Mouse (Mus musculus) megakaryocyte progenitor cell, adult 5-6 weeks (primary cell): Measurements from ENCODE around the gene Sec14l3. TPM values are rescaled to one million over a fixed set of nuclear protein-coding genes. Genes with fewer than 3 reads are reported as not detected.
"Not testable (repeated sequence)": the region's sequence is repeated elsewhere in the genome, so short reads cannot be mapped to it uniquely, and the experiment has no call there.

Source experiments
- ATAC-seq: replicated peaks from 2 replicates; pipeline ENCODE4 v1.8.0; 2016; ENCODE audit warnings: mild to moderate bottlenecking, moderate TSS enrichment, inconsistent platforms; ENCODE audit not compliant: poor library complexity
- total RNA-seq, 2 experiments: library from RNA; stranded (forward) in 1 of 2; stranded (reverse) in 1 of 2; fragments of 157-497, 149-512 nt in 1 of 2; fragments of 200-1000 nt in 1 of 2; gene quantifications; 2 replicates each; pipeline versions ENCODE4 v1.2.3 to v1.2.4; 2015 to 2017

Sec14l3 gene
- not detected in 2 replicates for total RNA-seq (2015)
- total RNA-seq (2017), result not detected in 2 replicates

- ATAC-seq, result no peak
Measured at GRCm38 (mm10) chr11:4064627-4065122, at the start of gene Sec14l3. TSS of gene Sec14l3 (plus strand) at chr11:4064841.

DNA sequence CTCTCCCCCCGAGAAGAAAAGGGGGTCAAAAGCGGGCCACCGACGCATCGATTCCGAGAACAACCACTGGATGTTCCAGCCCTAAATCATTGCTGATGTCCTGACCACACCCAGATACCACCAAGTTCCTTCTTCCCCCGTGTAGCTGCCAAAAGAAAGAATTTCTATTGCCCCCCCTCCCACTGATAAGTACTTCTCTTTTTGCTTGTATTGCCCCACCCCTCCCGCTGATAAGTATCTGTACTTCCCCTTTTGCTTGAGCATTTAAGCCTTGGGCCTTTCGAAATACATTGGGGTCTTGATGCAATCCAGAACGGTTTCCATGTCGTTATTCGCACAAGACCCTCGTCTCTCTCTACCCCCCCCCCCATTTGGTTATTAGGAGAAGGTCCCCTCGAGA lies 48.8 kb upstream of the Sec14l3 start:
- ATAC-seq, result not testable (repeated sequence)

DNA sequence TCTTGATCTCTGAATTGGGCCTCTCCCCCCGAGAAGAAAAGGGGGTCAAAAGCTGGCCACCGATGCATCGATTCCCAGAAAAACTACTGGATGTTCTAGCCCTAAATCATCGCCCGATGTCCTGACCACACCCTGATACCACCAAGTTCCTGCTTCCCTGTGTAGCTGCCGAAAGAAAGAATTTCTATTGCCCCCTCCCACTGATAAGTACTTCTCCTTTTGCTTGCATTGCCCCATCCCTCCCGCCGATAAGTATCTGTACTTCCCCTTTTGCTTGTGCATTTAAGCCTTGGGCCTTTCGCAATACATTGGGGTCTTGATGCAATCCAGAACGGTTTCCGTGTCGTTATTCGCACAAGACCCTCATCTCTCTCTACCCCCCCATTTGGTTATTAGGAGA lies 42.5 kb upstream of the Sec14l3 start:
- not testable (repeated sequence) for ATAC-seq

GRCm38 (mm10) chr11:4023321-4023720 lies 41.3 kb upstream of the Sec14l3 start:
- no peak for ATAC-seq

DNA sequence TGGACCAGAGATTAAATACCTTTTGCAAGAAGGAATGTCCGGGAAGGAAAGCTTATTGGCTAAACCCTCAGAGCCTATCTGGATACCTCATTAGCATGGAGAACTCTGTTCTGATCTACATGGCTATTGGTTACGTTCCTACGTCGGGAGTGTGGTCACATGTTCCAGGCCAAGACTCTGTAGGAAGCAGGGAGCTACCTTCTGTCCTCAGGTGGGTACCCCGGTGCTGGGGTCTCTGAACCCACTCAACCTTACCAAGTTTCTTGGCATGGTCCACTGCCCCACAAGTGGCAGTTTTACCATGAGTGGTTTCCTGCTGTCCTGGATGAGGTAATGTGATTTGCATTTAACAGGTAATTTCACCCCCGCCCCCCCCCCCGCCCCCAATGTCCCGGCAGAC lies 37.6 kb upstream of the Sec14l3 start:
- no peak for ATAC-seq

- no peak for ATAC-seq
Measured at GRCm38 (mm10) chr11:4027561-4028334, 36.9 kb upstream of the Sec14l3 start.

- no peak for ATAC-seq
Measured at GRCm38 (mm10) chr11:4029343-4029742, 35.3 kb upstream of the Sec14l3 start.

DNA sequence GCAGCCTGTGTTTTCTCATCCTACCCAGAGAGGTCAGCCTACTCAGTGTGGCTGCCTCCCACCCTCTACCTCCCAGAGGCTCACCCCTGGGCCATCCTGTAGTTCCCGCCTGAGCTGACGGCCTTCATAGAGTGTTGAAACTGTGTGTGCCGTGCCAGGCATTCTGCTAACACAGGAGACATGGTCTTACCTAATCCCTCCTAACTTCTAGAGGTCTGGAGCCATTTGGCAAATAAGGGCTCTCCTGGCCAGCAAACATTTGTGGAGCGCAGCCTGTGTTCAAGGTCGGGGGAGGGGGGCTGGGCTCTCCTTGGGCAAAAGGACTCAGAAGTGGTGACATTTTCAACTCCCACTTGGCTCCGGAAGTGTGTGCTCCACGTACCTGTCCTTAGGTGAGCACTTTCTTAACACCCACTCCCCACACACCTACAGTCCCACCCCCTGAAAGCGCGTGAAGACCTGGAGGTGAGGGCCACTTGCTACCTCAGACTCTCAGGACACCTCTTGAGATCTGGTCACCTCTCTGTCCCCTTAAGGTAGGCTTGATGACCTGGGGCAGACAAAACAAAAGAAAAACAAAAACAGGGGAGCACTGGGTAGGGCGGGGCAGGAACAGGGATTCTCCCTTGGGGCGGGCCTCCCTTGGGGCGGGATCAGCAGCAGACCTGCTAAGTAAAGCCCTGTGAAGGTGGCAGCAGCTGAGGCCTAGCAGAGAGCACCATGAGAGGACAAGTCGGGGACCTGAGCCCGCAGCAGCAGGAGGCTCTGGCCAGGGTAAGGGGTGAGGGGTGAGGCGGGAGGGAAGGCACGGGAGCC lies 33.3 kb upstream of the Sec14l3 start, which contains the start of gene Sec14l4:
Gene Sec14l4 (plus strand): TSS at position 337 of the 816 bp plus-strand sequence.
- no peak for ATAC-seq

GRCm38 (mm10) chr11:4031961-4032360 lies 32.7 kb upstream of the Sec14l3 start:
- ATAC-seq, result no peak

DNA sequence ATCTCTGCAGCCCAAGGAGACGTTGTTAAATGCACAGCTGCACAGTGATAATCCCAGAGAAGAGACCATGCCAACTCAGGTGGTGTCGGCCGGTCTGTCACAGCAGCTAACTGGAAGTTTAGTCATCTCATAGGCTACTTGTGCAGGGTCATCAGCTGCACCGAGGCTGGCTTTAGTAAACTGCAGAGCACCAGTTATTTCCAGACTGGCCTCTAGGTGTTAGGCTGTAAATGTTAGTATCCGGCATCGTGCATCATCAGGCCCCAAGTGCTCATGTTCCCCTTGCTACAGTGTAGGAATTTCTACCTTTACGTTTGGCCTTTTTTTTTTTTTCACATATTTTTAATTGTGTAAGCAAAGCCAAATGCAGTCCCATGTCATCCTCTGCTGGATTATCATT lies 31.2 kb upstream of the Sec14l3 start:
- ATAC-seq, result no peak

GRCm38 (mm10) chr11:4034169-4034568 lies 30.5 kb upstream of the Sec14l3 start:
- 0 out of 2 replicates have a peak, but pooled peaks have one; percentile 26 for ATAC-seq

GRCm38 (mm10) chr11:4035116-4035892 lies 29.3 kb upstream of the Sec14l3 start:
- no peak for ATAC-seq

DNA sequence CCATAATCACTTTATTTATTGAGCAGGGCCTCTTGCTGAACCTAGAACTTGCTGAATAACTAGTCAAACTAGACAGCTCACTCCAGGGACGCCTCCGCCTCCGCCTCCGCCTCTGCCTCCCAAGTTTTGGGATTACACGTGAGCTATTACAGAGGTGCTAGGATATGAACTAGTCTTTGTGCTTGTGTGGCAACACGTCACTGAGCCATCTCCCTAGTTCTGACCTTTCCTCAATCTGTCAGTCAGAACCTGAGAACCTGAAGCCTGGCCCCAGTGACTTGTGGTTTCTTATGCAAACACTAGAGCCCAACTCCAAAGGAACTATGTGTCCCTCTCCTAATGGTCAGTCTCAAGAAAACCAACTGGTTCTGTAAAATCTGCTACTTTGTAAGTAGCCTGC lies 28.7 kb upstream of the Sec14l3 start:
- no peak for ATAC-seq

- ATAC-seq, result no peak
Measured at GRCm38 (mm10) chr11:4036365-4037084, 28.1 kb upstream of the Sec14l3 start.

- ATAC-seq, result no peak
Measured at GRCm38 (mm10) chr11:4039951-4040350, 24.7 kb upstream of the Sec14l3 start.

GRCm38 (mm10) chr11:4041123-4041625 lies 23.5 kb upstream of the Sec14l3 start:
- no peak for ATAC-seq

- no peak for ATAC-seq
Measured at GRCm38 (mm10) chr11:4043081-4043480, 21.6 kb upstream of the Sec14l3 start.

GRCm38 (mm10) chr11:4046526-4046925 lies 18.1 kb upstream of the Sec14l3 start:
- ATAC-seq, result no peak

- no peak for ATAC-seq
Measured at GRCm38 (mm10) chr11:4047766-4048165, 16.9 kb upstream of the Sec14l3 start.

GRCm38 (mm10) chr11:4048438-4048837 lies 16.2 kb upstream of the Sec14l3 start:
- ATAC-seq, result no peak
